Mouse (Mus musculus) cerebellum, postnatal 25 days (tissue): ENCODE results near the gene Olfr1079.
"Not testable (repeated sequence)": the region's sequence is repeated elsewhere in the genome, so short reads cannot be mapped to it uniquely, and the experiment has no call there.

ENCODE experiments used
- DNase-seq, 2 experiments: peaks; one replicate each; pipeline ENCODE4 v3.0.0; 2021; ENCODE audit warnings: mixed read lengths in 2 of 2

Olfr1079 gene

GRCm38 (mm10) chr2:86542380-86542779, at the start of gene Olfr1079:
Gene Olfr1079, minus strand, starts transcription at chr2:86542480.
- no peak for DNase-seq

DNA sequence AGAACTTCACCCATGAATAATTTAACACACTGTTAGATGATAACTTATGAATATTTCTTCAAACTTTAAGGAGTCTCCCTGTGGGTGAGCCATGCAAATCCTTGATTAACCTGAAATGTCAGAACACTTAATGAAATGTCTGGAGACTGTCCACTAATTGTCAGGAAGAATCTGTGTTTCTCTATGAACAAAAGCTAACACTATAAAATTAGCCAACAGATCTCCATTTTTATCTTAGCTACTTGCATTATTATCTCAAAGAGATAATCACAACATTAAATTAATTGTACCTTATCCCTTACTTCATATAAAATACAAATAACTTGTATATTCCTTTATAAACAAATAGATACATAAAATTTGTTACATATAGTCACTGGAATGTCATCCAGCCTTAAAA, 15.9 kb upstream of the Olfr1079 start, which contains the start of gene Olfr1080:
Olfr1080 (minus strand) TSS at position 101 of the 400 bp plus-strand sequence.
- DNase-seq: not testable (repeated sequence)

DNA sequence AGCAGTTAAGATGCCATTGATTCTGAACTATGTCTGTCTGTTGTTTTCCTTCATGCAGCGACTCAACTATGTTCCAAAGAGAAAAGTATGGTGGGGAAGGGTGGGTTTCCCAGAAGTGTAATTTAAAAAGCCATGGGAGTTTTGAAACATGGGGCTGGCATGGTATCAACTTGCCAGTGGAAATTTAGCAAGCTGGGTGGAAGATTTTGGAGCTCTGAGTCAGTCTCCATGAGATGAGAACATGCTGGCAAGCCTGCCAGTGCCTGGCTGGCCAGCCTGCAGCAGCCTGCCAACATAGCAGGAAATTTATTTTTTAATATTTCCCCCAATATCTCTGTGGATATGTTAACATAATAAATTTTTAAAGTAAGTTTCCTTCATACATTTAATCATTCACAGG, 11.3 kb downstream of the Olfr1079 start:
- DNase-seq: peak in 1 of 2 experiments; percentile 10

GRCm38 (mm10) chr2:86508161-86508560, 34.1 kb downstream of the Olfr1079 start, which contains the start of gene Olfr1076:
Gene Olfr1076, plus strand, starts transcription at chr2:86508461.
- DNase-seq: no peak

DNA sequence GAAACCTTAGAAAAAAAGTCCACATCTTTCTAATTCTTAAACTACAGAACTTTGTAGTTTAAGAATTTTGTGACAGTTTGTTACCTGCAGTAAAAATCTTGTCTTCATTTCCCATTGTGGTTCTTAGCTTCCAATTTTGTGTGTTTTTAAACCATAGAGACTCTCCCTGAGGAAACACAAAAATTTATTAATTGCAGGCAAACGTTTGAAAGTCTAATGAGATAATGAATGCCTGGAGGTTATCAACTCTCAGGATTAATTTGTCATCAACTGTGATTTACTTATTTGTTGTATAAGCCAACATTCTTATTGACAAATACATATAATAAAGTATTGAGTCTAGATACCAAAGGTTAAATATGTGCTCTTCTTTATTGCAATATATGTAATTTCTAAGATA, 55.0 kb downstream of the Olfr1079 start, which contains the start of gene Olfr228:
Olfr228 (minus strand) TSS at position 101 of the 400 bp plus-strand sequence.
- no peak for DNase-seq
